Mouse (Mus musculus): ENCODE results near the gene Rsbn1l. TPM values are rescaled to one million over a fixed set of nuclear protein-coding genes. Genes with fewer than 3 reads are reported as not detected.
"Not testable (repeated sequence)": the region's sequence is repeated elsewhere in the genome, so short reads cannot be mapped to it uniquely, and the experiment has no call there.

Gene Rsbn1l
- total RNA-seq, 2 experiments from 2014 or later, result 16.8 to 17.8 TPM

GRCm38 (mm10) chr5:20946906-20947305, 9.3 kb downstream of the Rsbn1l start:
- intact Hi-C loops (cut with DNase I), result no loop called here
- no peak overlapping the region for H3K4me3 ChIP-seq
- no peak for DNase-seq (ENCODE audit: extremely low spot score in 1 of 2, low spot score in 2 of 2)
- H3K27ac ChIP-seq, result no peak overlapping the region
- no peak for TF ChIP-seq CTCF (IDR thresholded peaks at IDR 0.05)

GRCm38 (mm10) chr5:20944961-20945748, 11.0 kb downstream of the Rsbn1l start:
- no peak for DNase-seq (ENCODE audit: extremely low spot score in 1 of 2, low spot score in 2 of 2)
- no peak for TF ChIP-seq CTCF (IDR thresholded peaks at IDR 0.05)
- Histone ChIP-seq H3K27ac (no peak overlapping the region), H3K4me3 (no peak overlapping the region)
- intact Hi-C loops (cut with DNase I), result no loop called here

- H3K4me3 ChIP-seq; H3K27ac ChIP-seq; intact Hi-C loops (cut with DNase I); DNase-seq (ENCODE audit: extremely low spot score in 1 of 2, low spot score in 2 of 2): not testable (repeated sequence)
Measured at GRCm38 (mm10) chr5:20943791-20944190, 12.4 kb downstream of the Rsbn1l start.

GRCm38 (mm10) chr5:20942523-20942922, 13.7 kb downstream of the Rsbn1l start:
- Histone ChIP-seq H3K27ac (no peak overlapping the region), H3K4me3 (no peak overlapping the region)
- no peak for DNase-seq (ENCODE audit: extremely low spot score in 1 of 2, low spot score in 2 of 2)
- no peak for TF ChIP-seq CTCF (IDR thresholded peaks at IDR 0.05)
- intact Hi-C loops (cut with DNase I), result no loop called here

GRCm38 (mm10) chr5:20941205-20941604, 15.0 kb downstream of the Rsbn1l start:
- DNase-seq (ENCODE audit: extremely low spot score in 1 of 2, low spot score in 2 of 2), result no peak
- intact Hi-C loops (cut with DNase I), result no loop called here
- no peak overlapping the region for H3K27ac ChIP-seq
- TF ChIP-seq CTCF (IDR thresholded peaks at IDR 0.05), result no peak
- H3K4me3 ChIP-seq, result no peak overlapping the region

GRCm38 (mm10) chr5:20940696-20941095, 15.5 kb downstream of the Rsbn1l start:
- DNase-seq (ENCODE audit: extremely low spot score in 1 of 2, low spot score in 2 of 2), result no peak
- intact Hi-C loops (cut with DNase I), result no loop called here
- Histone ChIP-seq H3K4me3 (no peak overlapping the region), H3K27ac (no peak overlapping the region)
- no peak for TF ChIP-seq CTCF (IDR thresholded peaks at IDR 0.05)

GRCm38 (mm10) chr5:20940040-20940571, 16.1 kb downstream of the Rsbn1l start:
- Histone ChIP-seq H3K4me3 (no peak overlapping the region), H3K27ac (no peak overlapping the region)
- DNase-seq (ENCODE audit: extremely low spot score in 1 of 2, low spot score in 2 of 2), result no peak
- intact Hi-C loops (cut with DNase I), result no loop called here
- no peak for TF ChIP-seq CTCF (IDR thresholded peaks at IDR 0.05)

GRCm38 (mm10) chr5:20938523-20938922, 17.7 kb downstream of the Rsbn1l start:
- Histone ChIP-seq H3K4me3 (no peak overlapping the region), H3K27ac (no peak overlapping the region)
- TF ChIP-seq CTCF (IDR thresholded peaks at IDR 0.05), result no peak
- no peak for DNase-seq (ENCODE audit: extremely low spot score in 1 of 2, low spot score in 2 of 2)
- intact Hi-C loops (cut with DNase I), result no loop called here

- no peak overlapping the region for H3K27ac ChIP-seq
- intact Hi-C loops (cut with DNase I), result no loop called here
- TF ChIP-seq CTCF (IDR thresholded peaks at IDR 0.05), result no peak
- no peak overlapping the region for H3K4me3 ChIP-seq
- no peak for DNase-seq (ENCODE audit: extremely low spot score in 1 of 2, low spot score in 2 of 2)
Measured at GRCm38 (mm10) chr5:20935934-20936333, 20.3 kb downstream of the Rsbn1l start.

- intact Hi-C loops (cut with DNase I), result no loop called here
Measured at GRCm38 (mm10) chr5:20932585-20932984, 23.6 kb downstream of the Rsbn1l start.

GRCm38 (mm10) chr5:20931300-20931699, 24.9 kb downstream of the Rsbn1l start:
- TF ChIP-seq CTCF (IDR thresholded peaks at IDR 0.05), result no peak
- intact Hi-C loops (cut with DNase I), result no loop called here
- no peak overlapping the region for H3K27ac ChIP-seq
- no peak overlapping the region for H3K4me3 ChIP-seq
- DNase-seq (ENCODE audit: extremely low spot score in 1 of 2, low spot score in 2 of 2), result no peak

More at GRCm38 (mm10) chr5:20932585-20932984, 23.6 kb downstream of the Rsbn1l start:
- no peak overlapping the region for H3K4me3 ChIP-seq
- H3K27ac ChIP-seq, result no peak overlapping the region
- DNase-seq (ENCODE audit: extremely low spot score in 1 of 2, low spot score in 2 of 2), result no peak
- no peak for TF ChIP-seq CTCF (IDR thresholded peaks at IDR 0.05)

GRCm38 (mm10) chr5:20930430-20930829, 25.8 kb downstream of the Rsbn1l start:
- Histone ChIP-seq H3K27ac (no peak overlapping the region; the same call in 1 of the 2 replicates), H3K4me3 (no peak overlapping the region)
- no peak for TF ChIP-seq CTCF (IDR thresholded peaks at IDR 0.05)
- intact Hi-C loops (cut with DNase I), result no loop called here
- no peak for DNase-seq (ENCODE audit: extremely low spot score in 1 of 2, low spot score in 2 of 2)

Measured in left cerebral cortex, adult 2 months (tissue).